Mouse (Mus musculus): ENCODE data around the gene Cckar.

GRCm38 (mm10) chr5:53726011-53726410 lies 18.5 kb upstream of the Cckar start:
- no peak for TF ChIP-seq CTCF (IDR thresholded peaks at IDR 0.05)
- TF ChIP-seq POLR2A (IDR thresholded peaks at IDR 0.05; ENCODE audit: insufficient read depth, low read depth, low read length), result no peak
- no peak for TF ChIP-seq EP300 (IDR thresholded peaks at IDR 0.05; ENCODE audit: insufficient read depth, low read depth, low read length)
